Mouse (Mus musculus) MEL (cell line): ENCODE measurements around the gene C030005K15Rik. TPM values are rescaled to one million over a fixed set of nuclear protein-coding genes. Genes with fewer than 3 reads are reported as not detected.

Source experiments
- DNase-seq: peaks from one replicate; pipeline ENCODE4 v3.0.0; 2011; ENCODE audit warnings: low read depth, low spot score
- H3K27ac ChIP-seq: 2 replicates; pipeline ENCODE4 v1.5.1; 2012; ENCODE audit warnings: low read depth, mild to moderate bottlenecking, control low read depth, low read length, moderate library complexity; ENCODE audit not compliant: control insufficient read depth
- H3K27me3 ChIP-seq, 2 experiments: fragments of 150-350 bp in 1 of 2; sonication (generic) in 1 of 2; 2 replicates each; pipeline ENCODE4 v1.6.1; 2012; ENCODE audit warnings: low read length in 2 of 2, mild to moderate bottlenecking in 2 of 2, improper control_type of control experiment in 1 of 2, moderate library complexity in 1 of 2; ENCODE audit not compliant: insufficient read depth in 2 of 2, control insufficient read depth in 1 of 2
- H3K36me3 ChIP-seq, 2 experiments: 2 replicates each; pipeline ENCODE4 v1.6.1; 2012 to 2014; ENCODE audit warnings: low read length in 2 of 2, improper control_type of control experiment in 1 of 2, inconsistent platforms in 1 of 2, mild to moderate bottlenecking in 1 of 2; ENCODE audit not compliant: insufficient read depth in 2 of 2, control insufficient read depth in 1 of 2
- H3K4me1 ChIP-seq, 2 experiments: fragments of 150-350 bp in 1 of 2; sonication (generic) in 1 of 2; 2 replicates each; pipeline ENCODE4 v1.6.1; 2012; ENCODE audit warnings: low read length in 2 of 2, improper control_type of control experiment in 1 of 2, mild to moderate bottlenecking in 1 of 2; ENCODE audit not compliant: insufficient read depth in 2 of 2, control insufficient read depth in 1 of 2
- H3K4me3 ChIP-seq, 2 experiments: fragments of 150-350 bp in 1 of 2; sonication (generic) in 1 of 2; 2 replicates each; pipeline ENCODE4 v1.5.1; 2012; ENCODE audit warnings: low read depth in 2 of 2, low read length in 2 of 2, mild to moderate bottlenecking in 2 of 2, moderate library complexity in 2 of 2, control low read depth in 1 of 2, improper control_type of control experiment in 1 of 2; ENCODE audit not compliant: control insufficient read depth in 1 of 2, insufficient read depth in 1 of 2
- H3K79me2 ChIP-seq: 2 replicates; pipeline ENCODE4 v1.6.1; 2012; ENCODE audit warnings: mild to moderate bottlenecking, low read length, moderate library complexity; ENCODE audit not compliant: control insufficient read depth, poor library complexity, insufficient read depth
- H3K9ac ChIP-seq: 2 replicates; pipeline ENCODE4 v1.6.1; 2012; ENCODE audit warnings: low read depth, mild to moderate bottlenecking, control low read depth, low read length, moderate library complexity; ENCODE audit not compliant: control insufficient read depth, poor library complexity, severe bottlenecking
- H3K9me3 ChIP-seq: fragments of 150-350 bp; sonication (generic); replicated peaks from 2 replicates; pipeline ENCODE4 v1.6.1; 2012; ENCODE audit warnings: mild to moderate bottlenecking, low read length, improper control_type of control experiment, moderate library complexity; ENCODE audit not compliant: insufficient read depth
- BHLHE40 ChIP-seq: IDR thresholded peaks from 2 replicates; pipeline ENCODE4 v1.6.1; 2012; ENCODE audit warnings: low read depth, mild to moderate bottlenecking, inconsistent platforms, low read length, improper control_type of control experiment, borderline replicate concordance
- CHD1 ChIP-seq: IDR thresholded peaks from 2 replicates; pipeline ENCODE4 v1.6.1; 2012; ENCODE audit warnings: low read depth, mild to moderate bottlenecking, inconsistent platforms, low read length, improper control_type of control experiment
- CHD2 ChIP-seq: IDR thresholded peaks from 2 replicates; pipeline ENCODE4 v1.6.1; 2011; ENCODE audit warnings: low read length, improper control_type of control experiment
- CTCF ChIP-seq, 3 experiments: IDR thresholded peaks in 2 of 3; conservative IDR thresholded peaks in 1 of 3; 2 replicates each; pipeline ENCODE4 v1.5.1; 2011 to 2012; ENCODE audit warnings: low read length in 3 of 3, low read depth in 2 of 3, mild to moderate bottlenecking in 2 of 3, improper control_type of control experiment in 1 of 3, inconsistent platforms in 1 of 3, mixed read lengths in 1 of 3, moderate library complexity in 1 of 3; ENCODE audit not compliant: control insufficient read depth in 1 of 3, insufficient read depth in 1 of 3, poor library complexity in 1 of 3, severe bottlenecking in 1 of 3
- E2F4 ChIP-seq: IDR thresholded peaks from 2 replicates; pipeline ENCODE4 v1.6.1; 2011; ENCODE audit warnings: low read depth, low read length, improper control_type of control experiment, borderline replicate concordance
- GABPA ChIP-seq: IDR thresholded peaks from 2 replicates; pipeline ENCODE4 v1.6.1; 2012; ENCODE audit warnings: low read depth, mild to moderate bottlenecking, inconsistent platforms, low read length, improper control_type of control experiment, moderate library complexity
- JUND ChIP-seq: IDR thresholded peaks from 2 replicates; pipeline ENCODE4 v1.6.1; 2011; ENCODE audit warnings: low read depth, mild to moderate bottlenecking, improper control_type of control experiment, low read length
- MAX ChIP-seq: IDR thresholded peaks from 2 replicates; pipeline ENCODE4 v1.6.1; 2011; ENCODE audit warnings: low read length, improper control_type of control experiment
- MAZ ChIP-seq: IDR thresholded peaks from 2 replicates; pipeline ENCODE4 v1.6.1; 2012; ENCODE audit warnings: low read depth, mild to moderate bottlenecking, inconsistent platforms, low read length, improper control_type of control experiment
- MXI1 ChIP-seq: IDR thresholded peaks from 2 replicates; pipeline ENCODE4 v1.6.1; 2011; ENCODE audit warnings: mild to moderate bottlenecking, low read depth, low read length, improper control_type of control experiment
- NELFE ChIP-seq: IDR thresholded peaks from 2 replicates; pipeline ENCODE4 v1.6.1; 2011; ENCODE audit warnings: low read depth, low read length, improper control_type of control experiment
- POLR2AphosphoS2 ChIP-seq: IDR thresholded peaks from 2 replicates; pipeline ENCODE4 v1.6.1; 2011; ENCODE audit warnings: low read length, improper control_type of control experiment
- RAD21 ChIP-seq: IDR thresholded peaks from 2 replicates; pipeline ENCODE4 v1.6.1; 2011; ENCODE audit warnings: mild to moderate bottlenecking, low read depth, low read length, improper control_type of control experiment
- RCOR1 ChIP-seq: IDR thresholded peaks from 2 replicates; pipeline ENCODE4 v1.6.1; 2012; ENCODE audit warnings: low read depth, mild to moderate bottlenecking, inconsistent platforms, low read length, improper control_type of control experiment
- SIN3A ChIP-seq: IDR thresholded peaks from 2 replicates; pipeline ENCODE4 v1.6.1; 2012; ENCODE audit warnings: low read length, improper control_type of control experiment, inconsistent platforms
- SMC3 ChIP-seq: IDR thresholded peaks from 2 replicates; pipeline ENCODE4 v1.6.1; 2011; ENCODE audit warnings: low read depth, low read length, improper control_type of control experiment
- TCF12 ChIP-seq: IDR thresholded peaks from 2 replicates; pipeline ENCODE4 v1.6.1; 2014; ENCODE audit warnings: low read depth, mild to moderate bottlenecking, inconsistent platforms, low read length, improper control_type of control experiment, moderate library complexity
- UBTF ChIP-seq: IDR thresholded peaks from 2 replicates; pipeline ENCODE4 v1.6.1; 2012; ENCODE audit warnings: low read depth, mild to moderate bottlenecking, inconsistent platforms, low read length, improper control_type of control experiment, moderate library complexity, borderline replicate concordance; ENCODE audit not compliant: insufficient read depth
- ZC3H11A ChIP-seq: IDR thresholded peaks from 2 replicates; pipeline ENCODE4 v1.6.1; 2012; ENCODE audit warnings: low read depth, mild to moderate bottlenecking, inconsistent platforms, low read length, improper control_type of control experiment
- ZKSCAN1 ChIP-seq: IDR thresholded peaks from 2 replicates; pipeline ENCODE4 v1.6.1; 2012; ENCODE audit warnings: low read depth, mild to moderate bottlenecking, inconsistent platforms, low read length, improper control_type of control experiment, moderate library complexity
- ZNF384 ChIP-seq: IDR thresholded peaks from 2 replicates; pipeline ENCODE4 v1.6.1; 2012; ENCODE audit warnings: low read depth, mild to moderate bottlenecking, inconsistent platforms, low read length, improper control_type of control experiment
- polyA plus RNA-seq, 2 experiments: library from polyadenylated mRNA; stranded (reverse) in 1 of 2; unstranded in 1 of 2; fragments of >175 nt in 1 of 2; fragments of >200 nt in 1 of 2; gene quantifications; 2 replicates each; pipeline versions ENCODE4 v1.2.1 to v1.2.4; 2012; ENCODE audit warnings: low replicate concordance in 2 of 2, low read depth in 1 of 2; ENCODE audit not compliant: insufficient read length in 2 of 2, insufficient read depth in 1 of 2, missing spikeins in 1 of 2
- total RNA-seq: library from RNA; depleted of rRNA; stranded (reverse); fragments of 300-350 nt; gene quantifications from 2 replicates; pipeline ENCODE4 v1.2.3, GENCODE M21; 2012

C030005K15Rik gene
- total and polyA plus RNA-seq, 3 experiments: not detected

DNA sequence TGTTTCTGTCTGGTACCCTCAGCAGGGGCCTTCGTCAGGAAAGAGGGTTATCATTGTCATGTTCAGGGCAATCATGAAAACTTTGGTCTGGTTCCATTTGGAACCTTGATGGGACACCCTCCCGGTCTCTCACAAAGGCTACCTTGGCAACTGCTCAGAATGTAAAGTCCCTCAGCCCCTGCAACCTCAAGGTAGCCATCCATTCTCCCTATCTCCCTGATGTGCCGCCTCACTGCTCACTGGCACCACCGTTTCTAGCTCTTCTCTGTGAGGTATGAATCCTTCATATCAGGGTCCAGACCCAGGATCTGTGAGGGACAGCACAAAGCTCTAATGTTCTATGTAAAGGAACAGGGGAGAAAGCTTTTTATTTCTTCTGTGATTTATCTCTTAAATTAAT, 12.0 kb downstream of the C030005K15Rik start:
- H3K4me1 ChIP-seq: no peaks in the 10 kb centered on the region
- TF ChIP-seq ZKSCAN1: no peak
- no peak for TF ChIP-seq MXI1
- TF ChIP-seq MAX: no peak
- no peak for TF ChIP-seq UBTF
- no peak for TF ChIP-seq BHLHE40
- no peak for TF ChIP-seq MAZ
- no peak for TF ChIP-seq CHD2
- no peak for TF ChIP-seq E2F4
- TF ChIP-seq TCF12: no peak
- no peak for TF ChIP-seq ZC3H11A
- no peak for TF ChIP-seq RCOR1
- TF ChIP-seq POLR2AphosphoS2: no peak
- no peak for TF ChIP-seq CHD1
- TF ChIP-seq SIN3A: no peak
- TF ChIP-seq GABPA: no peak
- TF ChIP-seq JUND: no peak
- no peak for TF ChIP-seq SMC3
- H3K9ac ChIP-seq: no peak overlapping the region
- no peaks in the 10 kb centered on the region for H3K27me3 ChIP-seq
- H3K27ac ChIP-seq: no peak overlapping the region
- no peaks in the 10 kb centered on the region for H3K36me3 ChIP-seq
- H3K79me2 ChIP-seq: no peaks in the 10 kb centered on the region
- H3K9me3 ChIP-seq: no peaks in the 10 kb centered on the region
- DNase-seq: no peak
- H3K4me3 ChIP-seq: no peak overlapping the region

DNA sequence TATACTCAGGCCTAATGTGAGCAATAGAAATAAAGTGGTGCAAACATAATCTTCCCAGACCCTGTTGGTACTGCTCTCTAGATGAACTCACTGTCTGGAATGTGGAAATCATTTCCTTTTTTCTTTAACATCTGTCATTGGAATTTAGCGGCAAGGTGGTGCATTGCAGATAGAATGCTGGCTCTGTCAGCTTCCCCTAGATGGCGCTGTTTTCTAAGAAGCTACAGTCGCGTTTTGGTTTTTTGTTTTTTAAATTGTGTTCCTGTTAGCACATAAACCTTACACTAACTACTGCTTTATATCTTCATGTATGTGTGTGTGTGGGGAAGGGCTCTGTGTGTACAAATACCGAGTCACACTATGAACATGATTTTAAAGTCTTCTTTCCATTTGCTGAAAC, 13.9 kb downstream of the C030005K15Rik start:
- no peaks in the 10 kb centered on the region for H3K27me3 ChIP-seq
- no peaks in the 10 kb centered on the region for H3K36me3 ChIP-seq
- no peak overlapping the region for H3K9ac ChIP-seq
- peak; percentile 84 for TF ChIP-seq RAD21
- TF ChIP-seq MXI1: no peak
- TF ChIP-seq ZNF384: peak; percentile 48
- peak; percentile 62 to 81 (median 79) for TF ChIP-seq CTCF (IDR thresholded peaks at IDR 0.05 in 2 of 3, conservative IDR thresholded peaks at IDR 0.05 in 1 of 3; ENCODE audit: control insufficient read depth in 1 of 3, insufficient read depth in 1 of 3, low read depth in 2 of 3, low read length in 3 of 3, poor library complexity in 1 of 3, severe bottlenecking in 1 of 3)
- TF ChIP-seq NELFE: no peak
- peak; percentile 73 for TF ChIP-seq SMC3
- peak; percentile 66 for TF ChIP-seq ZC3H11A
- DNase-seq: peak; percentile 65
- H3K4me3 ChIP-seq: no peak overlapping the region
- no peaks in the 10 kb centered on the region for H3K4me1 ChIP-seq
- no peak overlapping the region for H3K27ac ChIP-seq
- no peaks in the 10 kb centered on the region for H3K9me3 ChIP-seq
- no peaks in the 10 kb centered on the region for H3K79me2 ChIP-seq
